Mouse (Mus musculus): ENCODE data around the gene Cwc27.
A peak's percentile ranks its signal among the peaks of the same experiment; 100 is the strongest.

Gene Cwc27

GRCm38 (mm10) chr13:104608516-104608915 lies 208.4 kb downstream of the Cwc27 start:
- DNase-seq: no peak

GRCm38 (mm10) chr13:104606786-104607580 lies 210.0 kb downstream of the Cwc27 start:
- no peak for DNase-seq

- no peak for DNase-seq
These were observed 211.8 kb downstream of the Cwc27 start for GRCm38 (mm10) chr13:104605111-104605510.

GRCm38 (mm10) chr13:104602197-104602596 lies 214.7 kb downstream of the Cwc27 start:
- DNase-seq: no peak

- no peak for DNase-seq
These were observed 215.2 kb downstream of the Cwc27 start for GRCm38 (mm10) chr13:104601783-104602182.

GRCm38 (mm10) chr13:104596199-104596598 lies 220.7 kb downstream of the Cwc27 start:
- no peak for DNase-seq

GRCm38 (mm10) chr13:104594820-104595351 lies 222.1 kb downstream of the Cwc27 start:
- DNase-seq: no peak

GRCm38 (mm10) chr13:104590931-104591330 lies 226.0 kb downstream of the Cwc27 start:
- no peak for DNase-seq

GRCm38 (mm10) chr13:104590097-104590607 lies 226.8 kb downstream of the Cwc27 start:
- DNase-seq: peak; percentile 45

GRCm38 (mm10) chr13:104588383-104588782 lies 228.6 kb downstream of the Cwc27 start:
- no peak for DNase-seq

Data from embryo, embryonic 11 days (tissue).